Mouse (Mus musculus): ENCODE data around the gene Kiss1. TPM values are rescaled to one million over a fixed set of nuclear protein-coding genes. Genes with fewer than 3 reads are reported as not detected.

The Kiss1 gene
- total and polyA plus RNA-seq, 3 experiments, result not detected

DNA sequence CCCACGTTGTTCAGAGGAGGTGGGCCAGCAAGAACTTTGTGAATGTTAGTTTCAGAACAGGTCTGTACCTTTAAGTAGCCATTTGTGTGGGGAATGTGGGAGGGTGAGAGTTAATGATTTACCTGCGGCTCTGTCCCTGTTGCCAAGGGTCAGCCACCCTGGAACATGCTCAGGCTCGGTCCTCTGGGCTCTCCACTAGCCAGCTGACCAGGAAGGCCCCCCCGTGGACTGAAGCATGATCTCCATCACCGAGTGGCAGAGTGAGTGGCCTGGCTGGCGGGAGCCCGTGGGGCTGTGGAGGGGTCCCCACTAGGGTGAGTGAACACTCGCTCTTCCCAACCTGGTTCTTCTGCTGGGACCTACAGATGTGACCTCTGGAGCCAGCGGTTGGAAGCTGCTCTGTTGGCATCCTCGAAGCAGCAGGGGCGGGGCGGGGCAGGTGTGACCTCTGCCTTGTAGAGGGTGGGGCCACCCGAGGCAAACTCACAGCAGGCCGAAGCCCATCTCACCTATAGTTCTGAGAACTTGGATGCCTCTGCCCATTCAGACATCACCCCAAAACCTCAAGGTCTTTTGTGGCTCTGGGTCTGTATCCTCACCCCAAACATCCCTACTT lies 11.9 kb upstream of the Kiss1 start, which contains the start of gene Golt1a:
TSS of gene Golt1a (plus strand) at position 149 of the 616 bp plus-strand sequence.
- no peak for DNase-seq (ENCODE audit: low read depth, low spot score)
- Histone ChIP-seq H3K4me1 (ENCODE audit: control insufficient read depth in 1 of 2, insufficient read depth in 2 of 2, low read length in 2 of 2) (peaks cover 3 to 20% of the 10 kb centered on the region in 2 experiments; a peak in 3 of 4 replicates), H3K27me3 (ENCODE audit: control insufficient read depth in 1 of 2, insufficient read depth in 2 of 2, low read length in 2 of 2) (no peaks in the 10 kb centered on the region), H3K4me3 (ENCODE audit: control insufficient read depth in 1 of 2, insufficient read depth in 1 of 2, low read depth in 2 of 2, low read length in 2 of 2) (no peak within 1 kb of the TSS), H3K9me3 (replicated peaks; ENCODE audit: insufficient read depth, low read length) (no peaks in the 10 kb centered on the region), H3K9ac (ENCODE audit: control insufficient read depth, low read depth, low read length, poor library complexity, severe bottlenecking) (no peak within 1 kb of the TSS), H3K27ac (ENCODE audit: control insufficient read depth, low read depth, low read length) (no peak within 1 kb of the TSS), H3K36me3 (ENCODE audit: control insufficient read depth in 1 of 2, insufficient read depth in 2 of 2, low read length in 2 of 2) (peaks cover 0 to 2% of the 10 kb centered on the region in 2 experiments; a peak in 2 of 4 replicates), H3K79me2 (ENCODE audit: control insufficient read depth, insufficient read depth, low read length, poor library complexity) (no peaks in the 10 kb centered on the region)
- TF ChIP-seq MYB (IDR thresholded peaks at IDR 0.05; ENCODE audit: low read depth, low read length), result no peak
- TF ChIP-seq ZC3H11A (IDR thresholded peaks at IDR 0.05; ENCODE audit: low read depth, low read length), result no peak
- TF ChIP-seq CHD2 (IDR thresholded peaks at IDR 0.05; ENCODE audit: low read length), result no peak
- no peak for TF ChIP-seq HCFC1 (IDR thresholded peaks at IDR 0.05; ENCODE audit: low read depth, low read length)
- no peak for TF ChIP-seq TBP (IDR thresholded peaks at IDR 0.05; ENCODE audit: low read depth, low read length)
- no peak for TF ChIP-seq GABPA (IDR thresholded peaks at IDR 0.05; ENCODE audit: low read depth, low read length)
- no peak for TF ChIP-seq ETS1 (IDR thresholded peaks at IDR 0.05; ENCODE audit: low read depth, low read length)

DNA sequence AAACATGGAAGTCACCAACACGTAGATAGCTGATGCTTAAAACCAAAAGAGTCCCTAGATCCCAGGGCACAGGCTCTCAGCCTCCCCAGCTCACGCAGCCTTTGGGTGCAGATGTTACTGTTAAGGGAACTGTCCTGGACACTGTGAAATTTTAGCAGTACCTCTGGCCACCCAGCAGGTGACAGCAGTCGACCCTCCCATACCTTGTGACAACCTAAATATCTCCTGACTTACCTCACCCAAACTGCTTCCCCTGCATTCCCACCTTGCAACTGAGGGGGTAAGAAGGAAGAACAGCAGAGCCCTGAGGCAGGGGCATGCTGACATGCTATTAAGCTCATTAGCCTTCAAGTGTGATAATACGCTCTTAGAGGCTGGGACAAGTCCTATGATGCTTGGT lies 10.4 kb upstream of the Kiss1 start:
- peak; percentile 64 for DNase-seq (ENCODE audit: low read depth, low spot score)
- Histone ChIP-seq H3K79me2 (ENCODE audit: control insufficient read depth, insufficient read depth, low read length, poor library complexity) (no peaks in the 10 kb centered on the region), H3K9me3 (replicated peaks; ENCODE audit: insufficient read depth, low read length) (no peaks in the 10 kb centered on the region), H3K36me3 (ENCODE audit: control insufficient read depth in 1 of 2, insufficient read depth in 2 of 2, low read length in 2 of 2) (peaks cover 0 to 2% of the 10 kb centered on the region in 2 experiments; a peak in 2 of 4 replicates), H3K9ac (ENCODE audit: control insufficient read depth, low read depth, low read length, poor library complexity, severe bottlenecking) (no peak overlapping the region), H3K27ac (ENCODE audit: control insufficient read depth, low read depth, low read length) (no peak overlapping the region), H3K4me3 (ENCODE audit: control insufficient read depth in 1 of 2, insufficient read depth in 1 of 2, low read depth in 2 of 2, low read length in 2 of 2) (no peak overlapping the region), H3K27me3 (ENCODE audit: control insufficient read depth in 1 of 2, insufficient read depth in 2 of 2, low read length in 2 of 2) (no peaks in the 10 kb centered on the region), H3K4me1 (ENCODE audit: control insufficient read depth in 1 of 2, insufficient read depth in 2 of 2, low read length in 2 of 2) (peaks cover 3 to 20% of the 10 kb centered on the region in 2 experiments; a peak in 3 of 4 replicates)
- peak; percentile 51 to 63 (median 60) for TF ChIP-seq CTCF (IDR thresholded peaks at IDR 0.05 in 2 of 3, conservative IDR thresholded peaks at IDR 0.05 in 1 of 3; ENCODE audit: control insufficient read depth in 1 of 3, insufficient read depth in 1 of 3, low read depth in 2 of 3, low read length in 3 of 3, poor library complexity in 1 of 3, severe bottlenecking in 1 of 3)
- no peak for TF ChIP-seq POLR2AphosphoS5 (IDR thresholded peaks at IDR 0.05; ENCODE audit: borderline replicate concordance, low read depth, low read length)
- TF ChIP-seq SMC3 (IDR thresholded peaks at IDR 0.05; ENCODE audit: low read depth, low read length), result peak; percentile 68
- peak; percentile 49 for TF ChIP-seq RAD21 (IDR thresholded peaks at IDR 0.05; ENCODE audit: low read depth, low read length)

DNA sequence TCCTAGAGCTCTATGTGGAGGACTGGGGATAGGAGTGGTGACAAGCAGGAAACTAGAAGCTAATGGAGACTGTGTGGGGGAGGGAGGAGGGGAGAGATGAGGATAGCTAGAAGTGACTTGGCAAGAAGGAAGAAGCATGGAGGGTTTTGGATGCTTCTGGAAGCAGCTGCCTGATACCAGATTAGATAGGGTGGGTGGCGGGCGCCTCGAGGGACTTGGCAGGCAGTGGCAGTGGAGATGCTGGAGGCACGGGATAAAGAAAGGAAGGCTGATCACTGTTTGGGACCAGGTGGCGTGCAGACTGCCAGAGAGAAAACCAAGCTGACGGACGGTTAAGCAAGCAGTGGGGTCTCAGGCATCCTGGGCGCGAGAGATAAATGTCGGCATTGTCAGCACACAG lies 9.7 kb upstream of the Kiss1 start:
- Histone ChIP-seq H3K27me3 (ENCODE audit: control insufficient read depth in 1 of 2, insufficient read depth in 2 of 2, low read length in 2 of 2) (no peaks in the 10 kb centered on the region), H3K9ac (ENCODE audit: control insufficient read depth, low read depth, low read length, poor library complexity, severe bottlenecking) (no peak overlapping the region; the same call in 1 of the 2 replicates), H3K36me3 (ENCODE audit: control insufficient read depth in 1 of 2, insufficient read depth in 2 of 2, low read length in 2 of 2) (peaks cover 0 to 2% of the 10 kb centered on the region in 2 experiments; a peak in 2 of 4 replicates), H3K9me3 (replicated peaks; ENCODE audit: insufficient read depth, low read length) (no peaks in the 10 kb centered on the region), H3K79me2 (ENCODE audit: control insufficient read depth, insufficient read depth, low read length, poor library complexity) (no peaks in the 10 kb centered on the region), H3K27ac (ENCODE audit: control insufficient read depth, low read depth, low read length) (no peak overlapping the region), H3K4me1 (ENCODE audit: control insufficient read depth in 1 of 2, insufficient read depth in 2 of 2, low read length in 2 of 2) (peaks cover 3 to 18% of the 10 kb centered on the region in 2 experiments; a peak in 3 of 4 replicates), H3K4me3 (ENCODE audit: control insufficient read depth in 1 of 2, insufficient read depth in 1 of 2, low read depth in 2 of 2, low read length in 2 of 2) (no peak overlapping the region; a peak in 1 of 4 replicates)
- DNase-seq (ENCODE audit: low read depth, low spot score), result peak; percentile 86
- TF ChIP-seq TBP (IDR thresholded peaks at IDR 0.05; ENCODE audit: low read depth, low read length) (no peak), USF1 (IDR thresholded peaks at IDR 0.05; ENCODE audit: low read depth, low read length) (no peak), RCOR1 (IDR thresholded peaks at IDR 0.05; ENCODE audit: low read depth, low read length) (peak; percentile 64), NELFE (IDR thresholded peaks at IDR 0.05; ENCODE audit: low read depth, low read length) (no peak), POLR2AphosphoS5 (IDR thresholded peaks at IDR 0.05; ENCODE audit: borderline replicate concordance, low read depth, low read length) (no peak), EP300 (IDR thresholded peaks at IDR 0.05; ENCODE audit: low read depth in 1 of 2, low read length in 2 of 2) (peak; percentile 88 to 94), POLR2AphosphoS2 (IDR thresholded peaks at IDR 0.05; ENCODE audit: low read length) (no peak), MYC (IDR thresholded peaks at IDR 0.05; ENCODE audit: low read depth, low read length) (no peak), ZC3H11A (IDR thresholded peaks at IDR 0.05; ENCODE audit: low read depth, low read length) (no peak), CHD2 (IDR thresholded peaks at IDR 0.05; ENCODE audit: low read length) (no peak), ETS1 (IDR thresholded peaks at IDR 0.05; ENCODE audit: low read depth, low read length) (peak; percentile 91), HCFC1 (IDR thresholded peaks at IDR 0.05; ENCODE audit: low read depth, low read length) (no peak), BHLHE40 (IDR thresholded peaks at IDR 0.05; ENCODE audit: borderline replicate concordance, low read depth, low read length) (peak; percentile 80), ELF1 (IDR thresholded peaks at IDR 0.05; ENCODE audit: low read depth, low read length) (peak; percentile 47; the same call in 1 of the 2 replicates), ZKSCAN1 (IDR thresholded peaks at IDR 0.05; ENCODE audit: low read depth, low read length) (no peak), GATA1 (IDR thresholded peaks at IDR 0.05; ENCODE audit: low read depth, low read length) (peak; percentile 86), TCF12 (IDR thresholded peaks at IDR 0.05; ENCODE audit: low read depth, low read length) (peak; percentile 93), ZMIZ1 (IDR thresholded peaks at IDR 0.05; ENCODE audit: low read depth, low read length) (no peak), TAL1 (IDR thresholded peaks at IDR 0.05; ENCODE audit: low read length) (peak; percentile 90)
